Mouse (Mus musculus) bone marrow, adult 2 months (tissue): Measurements from ENCODE around the gene Pde7b. TPM values are rescaled to one million over a fixed set of nuclear protein-coding genes. Genes with fewer than 3 reads are reported as not detected.

ENCODE experiments used
- H3K27ac ChIP-seq: fragments of 200-500 bp; 2 replicates; pipeline ENCODE4 v1.5.1; 2012; ENCODE audit warnings: low read depth, mild to moderate bottlenecking, control low read depth, inconsistent platforms, low read length; ENCODE audit not compliant: control insufficient read depth, poor library complexity, insufficient read depth
- H3K4me1 ChIP-seq: fragments of 200-500 bp; 2 replicates; pipeline ENCODE4 v1.6.1; 2011; ENCODE audit warnings: low read length; ENCODE audit not compliant: control insufficient read depth, insufficient read depth
- H3K4me3 ChIP-seq: fragments of 200-500 bp; replicated peaks from 2 replicates; pipeline ENCODE3; 2011; ENCODE audit warnings: mild to moderate bottlenecking, low read depth, low read length, control low read depth; ENCODE audit not compliant: control insufficient read depth
- CTCF ChIP-seq: fragments of 200-500 bp; IDR thresholded peaks from 2 replicates; pipeline ENCODE4 v1.5.1; 2011; ENCODE audit warnings: low read length, control low read depth; ENCODE audit not compliant: control insufficient read depth, insufficient read depth
- POLR2A ChIP-seq: fragments of 200-500 bp; IDR thresholded peaks from 2 replicates; pipeline ENCODE4 v1.6.1; 2011; ENCODE audit warnings: low read depth, mild to moderate bottlenecking, control low read depth, low read length, borderline replicate concordance; ENCODE audit not compliant: control insufficient read depth
- WGBS: fragments of 180-500 bp; shearing (Covaris S2); methylation state at CpG from one replicate; pipeline ENCODE4 v1.1.7; 2018; 5-methylcytosine and 5-hydroxymethylcytosine counted together
- polyA plus RNA-seq: library from polyadenylated mRNA; stranded (reverse); fragments of >200 nt; gene quantifications from 2 replicates; pipeline ENCODE4 v1.2.4, GENCODE M21; 2011; ENCODE audit warnings: low replicate concordance; ENCODE audit not compliant: missing spikeins, insufficient read depth, insufficient read length

The Pde7b gene
- polyA plus RNA-seq, 1 experiment = 1.8 TPM

GRCm38 (mm10) chr10:20503265-20504025, 221.4 kb downstream of the Pde7b start:
- H3K4me1 ChIP-seq = peaks cover 2% of the 10 kb centered on the region; the same call in 1 of the 2 replicates
- no peak overlapping the region for H3K27ac ChIP-seq
- H3K4me3 ChIP-seq = no peak overlapping the region
- TF ChIP-seq CTCF = no peak
- 85% methylated on average over 17 of the region's 17 CpGs for WGBS

DNA sequence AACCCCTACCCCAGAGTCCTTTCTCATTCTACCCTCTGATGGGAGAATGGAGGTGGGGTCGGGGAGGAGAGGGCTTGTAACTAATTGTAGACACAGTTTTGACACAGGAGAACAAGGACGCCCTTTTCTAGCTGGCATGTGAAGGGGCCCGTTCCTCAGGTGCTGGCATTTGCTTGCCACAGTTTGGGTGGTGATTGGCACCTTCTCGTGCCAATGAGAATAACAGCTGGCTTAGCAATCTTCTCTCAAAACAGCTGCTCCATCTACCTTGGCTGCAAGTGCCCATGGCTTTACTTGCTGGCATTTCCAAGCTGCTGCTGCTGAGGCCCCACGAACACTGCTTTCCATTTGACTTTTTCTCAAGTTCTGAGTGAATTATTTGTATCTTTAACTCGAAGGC, 223.7 kb downstream of the Pde7b start:
- Histone ChIP-seq H3K4me1 (no peaks in the 10 kb centered on the region; the same call in 1 of the 2 replicates), H3K27ac (no peak overlapping the region), H3K4me3 (no peak overlapping the region)
- TF ChIP-seq CTCF (no peak), POLR2A (no peak)
- WGBS = 71% methylated on average over 6 of the region's 6 CpGs

DNA sequence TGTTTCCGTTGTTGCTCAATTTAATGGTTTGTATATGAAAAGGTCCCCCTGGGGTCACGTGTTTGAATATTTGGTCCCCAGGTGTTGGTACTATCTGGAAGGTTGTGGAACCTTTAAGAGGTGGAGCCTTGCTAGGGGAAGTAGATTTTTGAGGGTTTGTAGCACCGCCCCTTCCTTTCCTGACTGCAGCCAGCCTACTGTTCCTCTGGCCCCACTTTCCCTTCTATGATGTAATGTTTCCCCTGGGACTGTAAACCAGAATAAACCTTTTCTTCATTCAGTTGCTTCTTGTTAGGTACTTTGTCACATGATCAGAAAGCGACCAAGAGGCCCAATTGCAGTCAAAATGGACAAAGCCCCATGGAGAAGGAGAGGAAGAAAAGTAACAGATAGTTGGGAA, 229.8 kb downstream of the Pde7b start:
- Histone ChIP-seq H3K4me3 (no peak overlapping the region), H3K27ac (no peak overlapping the region), H3K4me1 (no peaks in the 10 kb centered on the region)
- 58% methylated on average over 4 of the region's 4 CpGs for WGBS
- TF ChIP-seq POLR2A (no peak), CTCF (no peak)

DNA sequence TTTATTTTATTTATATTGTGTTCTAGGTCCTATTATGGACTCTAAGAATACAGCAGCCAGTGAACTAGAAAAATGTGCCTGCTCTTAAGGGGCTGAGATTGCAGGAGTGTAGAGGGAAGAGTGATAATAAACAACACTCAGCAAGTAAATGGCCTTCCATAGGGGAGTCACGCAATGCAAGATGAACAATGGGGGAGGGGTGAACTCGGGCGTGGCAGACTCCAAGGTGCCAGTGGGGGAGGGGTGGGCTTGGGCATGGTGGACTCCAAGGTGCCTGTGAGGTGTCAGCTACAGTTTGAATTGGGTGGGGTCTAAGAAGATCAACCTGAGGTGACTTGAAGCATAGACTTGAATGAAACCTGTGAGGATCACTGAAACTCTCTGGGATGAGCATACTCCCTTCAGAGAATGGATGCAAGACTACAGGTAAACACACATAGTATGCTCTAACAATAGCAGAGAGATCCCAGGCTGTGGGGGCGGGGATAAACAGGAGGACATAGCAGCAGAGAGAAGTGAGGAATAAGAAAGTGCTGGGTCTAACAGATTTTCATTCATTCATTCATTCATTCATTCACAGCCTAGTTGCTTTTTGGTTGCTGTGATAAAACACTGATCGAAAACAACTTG, 230.9 kb downstream of the Pde7b start:
- H3K4me3 ChIP-seq = no peak overlapping the region
- no peak overlapping the region for H3K27ac ChIP-seq
- TF ChIP-seq CTCF (no peak), POLR2A (no peak)
- no peaks in the 10 kb centered on the region for H3K4me1 ChIP-seq
- WGBS = 84% methylated on average over 5 of the region's 5 CpGs

- TF ChIP-seq CTCF (no peak), POLR2A (no peak)
- Histone ChIP-seq H3K4me3 (no peak overlapping the region), H3K4me1 (no peaks in the 10 kb centered on the region), H3K27ac (no peak overlapping the region)
- WGBS = 79% methylated on average over 11 of the region's 11 CpGs
These were observed 232.5 kb downstream of the Pde7b start for GRCm38 (mm10) chr10:20492216-20492964.

- Histone ChIP-seq H3K4me3 (no peak overlapping the region), H3K4me1 (no peaks in the 10 kb centered on the region), H3K27ac (no peak overlapping the region)
- 29% methylated on average over 1 of the region's 1 CpGs for WGBS
- TF ChIP-seq POLR2A (no peak), CTCF (no peak)
These were observed 234.1 kb downstream of the Pde7b start for GRCm38 (mm10) chr10:20490775-20491174.

DNA sequence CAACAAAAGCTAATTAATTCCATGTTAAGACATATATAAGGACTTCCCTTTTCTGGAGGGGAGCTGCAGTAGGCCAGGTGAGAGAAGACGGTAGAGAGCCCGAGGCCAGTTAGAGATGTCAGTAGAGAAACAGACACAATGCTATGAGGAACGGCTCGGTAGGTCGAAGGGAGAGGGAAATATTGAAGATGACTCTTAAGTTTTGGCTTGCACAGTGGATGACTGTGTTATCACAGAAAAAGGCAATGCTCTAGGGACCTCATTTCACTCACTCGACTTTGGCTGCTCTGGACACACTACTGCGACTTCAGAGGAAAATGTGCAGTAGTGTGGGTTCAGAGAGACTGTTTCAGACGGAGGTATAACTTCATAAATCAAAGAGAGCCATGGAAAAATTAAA, 234.6 kb downstream of the Pde7b start:
- TF ChIP-seq POLR2A = no peak
- TF ChIP-seq CTCF = no peak
- H3K4me1 ChIP-seq = no peaks in the 10 kb centered on the region
- WGBS = 49% methylated on average over 8 of the region's 8 CpGs
- H3K27ac ChIP-seq = no peak overlapping the region
- no peak overlapping the region for H3K4me3 ChIP-seq

- H3K4me3 ChIP-seq = no peak overlapping the region
- peaks cover under 1% of the 10 kb centered on the region; the same call in 1 of the 2 replicates for H3K4me1 ChIP-seq
- no peak for TF ChIP-seq POLR2A
- no peak for TF ChIP-seq CTCF
- no peak overlapping the region for H3K27ac ChIP-seq
- WGBS = 69% methylated on average over 19 of the region's 19 CpGs
These were observed 238.2 kb downstream of the Pde7b start for GRCm38 (mm10) chr10:20486461-20487253.

DNA sequence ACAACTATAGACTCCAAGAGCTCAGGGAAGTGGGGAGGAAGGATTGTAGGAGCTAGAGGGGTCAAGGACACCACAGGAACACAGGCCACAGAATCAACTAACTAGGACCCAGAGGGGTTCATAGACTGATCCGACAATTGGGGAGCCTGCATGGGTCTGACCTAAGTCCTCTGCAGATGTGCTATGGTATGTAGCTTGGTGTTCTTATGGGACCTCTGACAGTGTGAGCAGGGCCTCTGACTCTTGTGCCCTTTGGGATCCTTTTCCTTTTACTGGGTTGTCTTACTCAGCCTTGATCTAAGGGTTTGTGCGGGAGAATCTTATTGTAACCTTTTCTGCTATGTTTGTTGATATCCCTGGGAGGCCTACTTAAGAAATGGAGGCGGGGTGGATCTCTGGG, 239.1 kb downstream of the Pde7b start:
- Histone ChIP-seq H3K4me1 (peaks cover 2% of the 10 kb centered on the region; the same call in 1 of the 2 replicates), H3K27ac (no peak overlapping the region), H3K4me3 (no peak overlapping the region)
- 82% methylated on average over 3 of the region's 3 CpGs for WGBS
- no peak for TF ChIP-seq CTCF
- no peak for TF ChIP-seq POLR2A
